Mouse (Mus musculus): ENCODE measurements around the gene Padi4.

- TF ChIP-seq POLR2A (IDR thresholded peaks at IDR 0.05; ENCODE audit: extremely low read depth, insufficient read depth, low read length): no peak
- TF ChIP-seq CTCF (IDR thresholded peaks at IDR 0.05; ENCODE audit: low read depth, low read length): peak; percentile 27; the same call in 1 of the 2 replicates
These were observed 43.4 kb upstream of the Padi4 start for GRCm38 (mm10) chr4:140817413-140817812.
